Mouse (Mus musculus): ENCODE data around the gene Cwh43. TPM values are rescaled to one million over a fixed set of nuclear protein-coding genes. Genes with fewer than 3 reads are reported as not detected.

The Cwh43 gene
- polyA plus RNA-seq, 2 experiments, result 0.45 to 1.4 TPM

- no peak for ATAC-seq (ENCODE audit: low FRiP score, low read depth)
- no peak for TF ChIP-seq POLR2A (IDR thresholded peaks at IDR 0.05; ENCODE audit: borderline replicate concordance, extremely low read depth, insufficient read depth, insufficient read length)
These were observed 92.7 kb downstream of the Cwh43 start for GRCm38 (mm10) chr5:73498559-73498958.

GRCm38 (mm10) chr5:73500867-73501440 lies 95.1 kb downstream of the Cwh43 start:
- H3K27me3 ChIP-seq (ENCODE audit: control insufficient read depth, insufficient read depth, low read length), result no peaks in the 10 kb centered on the region
- ATAC-seq (ENCODE audit: low FRiP score, low read depth), result no peak
- H3K36me3 ChIP-seq (ENCODE audit: control insufficient read depth, insufficient read depth, low read length), result no peaks in the 10 kb centered on the region
- no peak overlapping the region for H3K4me2 ChIP-seq (replicated peaks; ENCODE audit: low read depth, low read length, severe bottlenecking)
- WGBS, result 87% methylated on average over 7 of the region's 7 CpGs
- no peak for DNase-seq (ENCODE audit: low spot score)
- no peak overlapping the region for H3K9ac ChIP-seq (ENCODE audit: low read depth, low read length, severe bottlenecking)
- 0 out of 2 replicates have a peak, but pooled peaks cover 12% of the 10 kb centered on the region for H3K4me1 ChIP-seq (ENCODE audit: control insufficient read depth, insufficient read depth, low read length)
- TF ChIP-seq POLR2A (IDR thresholded peaks at IDR 0.05; ENCODE audit: borderline replicate concordance, extremely low read depth, insufficient read depth, insufficient read length), result no peak
- no peaks in the 10 kb centered on the region for H3K9me3 ChIP-seq (ENCODE audit: control insufficient read depth, low read length)
- no peak overlapping the region for H3K27ac ChIP-seq (replicated peaks; ENCODE audit: low read depth, low read length)
- no peak overlapping the region for H3K4me3 ChIP-seq (replicated peaks; ENCODE audit: low read length)

More at GRCm38 (mm10) chr5:73498559-73498958, 92.7 kb downstream of the Cwh43 start:
- no peak for DNase-seq (ENCODE audit: low spot score)
- 81% methylated on average over 8 of the region's 8 CpGs for WGBS
- H3K4me2 ChIP-seq (replicated peaks; ENCODE audit: low read depth, low read length, severe bottlenecking), result no peak overlapping the region
- H3K4me3 ChIP-seq (replicated peaks; ENCODE audit: low read length), result no peak overlapping the region
- H3K27me3 ChIP-seq (ENCODE audit: control insufficient read depth, insufficient read depth, low read length), result no peaks in the 10 kb centered on the region
- no peak overlapping the region for H3K27ac ChIP-seq (replicated peaks; ENCODE audit: low read depth, low read length)
- H3K9ac ChIP-seq (ENCODE audit: low read depth, low read length, severe bottlenecking), result no peak overlapping the region
- H3K9me3 ChIP-seq (ENCODE audit: control insufficient read depth, low read length), result no peaks in the 10 kb centered on the region
- H3K4me1 ChIP-seq (ENCODE audit: control insufficient read depth, insufficient read depth, low read length), result 0 out of 2 replicates have a peak, but pooled peaks cover 12% of the 10 kb centered on the region
- H3K36me3 ChIP-seq (ENCODE audit: control insufficient read depth, insufficient read depth, low read length), result no peaks in the 10 kb centered on the region

GRCm38 (mm10) chr5:73502422-73502821 lies 96.5 kb downstream of the Cwh43 start:
- H3K9ac ChIP-seq (ENCODE audit: low read depth, low read length, severe bottlenecking), result no peak overlapping the region
- H3K4me2 ChIP-seq (replicated peaks; ENCODE audit: low read depth, low read length, severe bottlenecking), result no peak overlapping the region
- H3K27ac ChIP-seq (replicated peaks; ENCODE audit: low read depth, low read length), result no peak overlapping the region
- no peak for TF ChIP-seq POLR2A (IDR thresholded peaks at IDR 0.05; ENCODE audit: borderline replicate concordance, extremely low read depth, insufficient read depth, insufficient read length)
- no peaks in the 10 kb centered on the region for H3K9me3 ChIP-seq (ENCODE audit: control insufficient read depth, low read length)
- H3K4me1 ChIP-seq (ENCODE audit: control insufficient read depth, insufficient read depth, low read length), result 0 out of 2 replicates have a peak, but pooled peaks cover 12% of the 10 kb centered on the region
- DNase-seq (ENCODE audit: low spot score) (no peak), ATAC-seq (ENCODE audit: low FRiP score, low read depth) (no peak)
- no peaks in the 10 kb centered on the region for H3K27me3 ChIP-seq (ENCODE audit: control insufficient read depth, insufficient read depth, low read length)
- 88% methylated on average over 9 of the region's 9 CpGs for WGBS
- H3K36me3 ChIP-seq (ENCODE audit: control insufficient read depth, insufficient read depth, low read length), result no peaks in the 10 kb centered on the region
- no peak overlapping the region for H3K4me3 ChIP-seq (replicated peaks; ENCODE audit: low read length)

Other genes starting within 250 kb of the Cwh43 start
- 26.1 and 26.4 TPM in 2 replicates for gene Fryl, start 149.5 kb upstream of the Cwh43 start, polyA plus RNA-seq (2012; rRNA removed)
- gene Fryl, start 149.5 kb upstream of the Cwh43 start, polyA plus RNA-seq (2014; fragmentation: Nextera tagmentation; extraction: Ambion mirVana), result 26.7 TPM in 2 replicates
- 147 and 171 TPM in 2 replicates for gene Ociad1, start 113.3 kb upstream of the Cwh43 start, polyA plus RNA-seq (2012; rRNA removed)
- gene Ociad1, start 113.3 kb upstream of the Cwh43 start, polyA plus RNA-seq (2014; fragmentation: Nextera tagmentation; extraction: Ambion mirVana), result 137 and 144 TPM in 2 replicates
- 2.4 and 3.1 TPM in 2 replicates for gene Ociad2, start 65.0 kb upstream of the Cwh43 start, polyA plus RNA-seq (2012; rRNA removed)
- gene Ociad2, start 65.0 kb upstream of the Cwh43 start, polyA plus RNA-seq (2014; fragmentation: Nextera tagmentation; extraction: Ambion mirVana), result 12.8 and 13.1 TPM in 2 replicates
- 19.4 and 19.9 TPM in 2 replicates for gene Dcun1d4, start 74.9 kb downstream of the Cwh43 start, polyA plus RNA-seq (2012; rRNA removed)
- 27.0 and 34.2 TPM in 2 replicates for gene Dcun1d4, start 74.9 kb downstream of the Cwh43 start, polyA plus RNA-seq (2014; fragmentation: Nextera tagmentation; extraction: Ambion mirVana)
- gene Lrrc66, start 226.5 kb downstream of the Cwh43 start, polyA plus RNA-seq (2012; rRNA removed), result 0.05 and 0.11 TPM in 2 replicates
- gene Lrrc66, start 226.5 kb downstream of the Cwh43 start, polyA plus RNA-seq (2014; fragmentation: Nextera tagmentation; extraction: Ambion mirVana), result 0.08 TPM in 1 of 2 replicates, not detected in the other
- gene Sgcb, start 241.7 kb downstream of the Cwh43 start, polyA plus RNA-seq (2012; rRNA removed), result 33.4 and 38.6 TPM in 2 replicates
- gene Sgcb, start 241.7 kb downstream of the Cwh43 start, polyA plus RNA-seq (2014; fragmentation: Nextera tagmentation; extraction: Ambion mirVana), result 48.0 and 49.7 TPM in 2 replicates
- 2.0 and 2.5 TPM in 2 replicates for gene Spata18, start 245.3 kb downstream of the Cwh43 start, polyA plus RNA-seq (2012; rRNA removed)
- 1.4 and 1.8 TPM in 2 replicates for gene Spata18, start 245.3 kb downstream of the Cwh43 start, polyA plus RNA-seq (2014; fragmentation: Nextera tagmentation; extraction: Ambion mirVana)